Mouse (Mus musculus) cerebellum, adult 8-10 months (tissue): ENCODE measurements at regions not wholly inside any gene's neighbourhood (a gene's known extent, or its start where the extent isn't known, plus 50 kb on each side); places are given as distances from the start of the nearest gene placed in this dataset.

ENCODE experiments used
- DNase-seq: peaks from one replicate; pipeline ENCODE4 v3.0.0; 2022

DNA sequence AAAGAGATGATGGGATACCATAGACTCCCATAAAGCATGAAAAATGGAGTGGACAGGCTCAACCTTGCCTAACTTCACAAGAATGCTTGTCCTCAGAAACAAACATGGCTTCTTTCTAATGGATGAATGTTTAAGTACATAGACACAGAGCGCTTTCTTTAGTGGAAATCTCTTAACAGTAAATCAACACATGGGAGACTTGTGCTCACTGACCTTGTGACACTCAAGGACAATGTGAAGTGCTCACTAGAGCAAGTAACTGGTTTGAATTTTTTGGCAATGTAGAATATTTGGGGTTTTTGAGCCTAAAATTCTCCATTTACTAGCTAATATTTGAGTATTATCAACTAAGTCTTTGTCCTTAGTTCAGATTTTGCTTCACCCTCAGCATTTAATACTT lies 88.0 kb downstream of the Tent5c start:
- no peak for DNase-seq

DNA sequence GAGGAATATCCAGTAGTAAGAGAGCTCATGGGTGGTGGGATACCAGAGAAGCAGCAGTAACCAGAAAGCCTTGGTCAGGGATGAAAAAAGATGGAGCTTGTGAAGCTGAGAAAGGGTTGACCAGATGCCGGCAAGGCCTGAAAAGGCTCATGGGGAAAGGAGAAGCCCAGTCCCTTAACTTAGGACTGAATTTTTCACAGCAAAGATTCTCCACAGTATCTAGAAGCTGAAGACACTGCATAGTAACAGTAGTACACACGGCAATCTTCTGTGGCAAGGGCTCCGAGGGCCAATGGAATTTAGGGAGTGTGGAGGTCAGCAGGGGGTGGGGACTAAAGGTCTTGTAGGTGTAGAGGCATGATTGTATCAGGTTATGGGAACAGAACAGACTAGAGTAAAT lies 91.6 kb downstream of the Tent5c start:
- DNase-seq: no peak

DNA sequence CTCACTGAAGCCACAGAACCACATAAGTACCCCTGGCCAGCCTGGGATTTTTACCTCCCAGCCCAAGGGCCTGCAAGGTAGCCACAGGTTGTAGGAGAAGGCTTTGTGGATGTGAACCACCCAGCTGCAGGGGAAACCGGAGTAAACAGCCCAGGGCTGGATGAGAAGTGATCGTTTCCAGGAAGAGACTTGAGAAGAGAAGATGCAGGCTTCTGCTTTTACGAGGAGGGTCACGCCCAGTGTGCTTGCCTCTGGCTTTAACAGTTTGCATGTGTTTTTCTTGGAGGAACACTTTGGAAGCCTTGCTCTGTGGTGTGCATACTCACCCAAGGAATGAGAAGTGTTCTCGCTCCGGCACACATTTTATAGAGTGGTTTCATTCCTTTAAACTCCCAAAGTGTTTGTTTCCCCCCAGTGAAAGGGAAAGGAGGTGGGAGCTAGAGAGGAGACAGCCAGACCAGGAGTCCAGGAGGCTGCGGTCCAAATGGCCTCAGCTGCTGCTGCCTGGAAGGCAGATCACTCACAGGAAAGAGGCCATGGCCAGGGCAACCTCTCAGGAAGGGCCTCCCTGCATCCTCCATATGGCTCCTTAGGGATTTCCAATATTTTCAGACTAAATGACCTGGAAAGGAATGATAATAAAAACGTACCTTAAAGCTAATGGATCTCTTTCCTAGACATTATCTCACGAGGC lies 94.1 kb downstream of the Tent5c start:
- DNase-seq: no peak

DNA sequence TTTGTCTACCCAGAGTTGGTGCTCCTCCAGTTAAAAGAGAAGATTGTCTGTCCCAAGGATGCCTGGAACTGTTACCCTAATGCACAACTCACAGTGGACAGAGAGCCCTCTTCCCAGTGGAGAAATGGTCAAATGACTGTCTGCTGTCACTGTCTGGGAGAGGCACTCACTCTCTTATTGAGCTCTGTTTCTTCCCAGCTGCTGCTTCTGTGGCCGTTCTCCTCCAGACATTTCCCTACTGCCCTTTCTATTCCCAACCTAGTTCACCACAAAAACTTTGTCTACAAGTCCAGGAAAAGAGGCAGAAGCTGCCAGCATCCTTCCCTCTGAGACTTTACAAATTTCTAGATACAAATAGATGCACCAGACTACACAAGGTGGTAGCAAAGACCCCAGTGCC lies 95.2 kb downstream of the Tent5c start:
- no peak for DNase-seq

DNA sequence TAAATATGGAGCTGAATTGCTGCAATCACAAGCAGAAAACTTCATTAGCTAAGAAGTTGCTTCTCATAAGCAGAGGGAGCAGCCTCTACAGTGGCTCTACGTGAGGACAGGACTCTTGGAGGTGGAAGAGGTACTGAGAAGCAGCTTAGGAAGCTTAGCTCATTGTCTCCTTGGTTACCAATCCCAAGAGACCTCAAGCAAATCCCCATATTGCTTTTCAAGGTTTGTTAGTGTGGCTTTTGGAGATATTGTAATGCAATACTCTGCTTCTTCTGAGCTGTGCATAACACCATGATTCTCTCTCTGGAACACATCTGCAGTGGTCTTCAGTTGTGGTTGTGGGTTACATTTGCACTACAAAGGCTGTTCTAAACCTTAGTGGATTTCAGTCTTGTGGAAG lies 106.9 kb downstream of the Tent5c start:
- no peak for DNase-seq

DNA sequence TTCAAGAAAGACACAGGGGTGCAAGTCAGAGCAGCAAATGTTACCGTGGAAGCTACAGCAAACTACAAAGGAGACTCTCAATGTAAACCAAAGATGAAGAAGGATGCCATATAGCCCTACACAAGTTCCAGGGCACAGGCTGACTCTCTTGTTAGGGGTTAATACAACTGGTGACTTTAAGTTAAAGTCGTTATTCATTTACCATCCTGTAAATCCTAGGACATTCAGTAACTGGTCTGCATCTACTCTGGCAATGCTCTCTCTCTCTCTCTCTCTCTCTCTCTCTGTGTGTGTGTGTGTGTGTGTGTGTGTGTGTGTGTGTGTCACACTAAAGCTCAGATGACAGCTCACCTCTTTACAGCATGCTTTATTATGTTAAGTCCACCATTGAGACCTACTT lies 107.8 kb downstream of the Tent5c start:
- DNase-seq: no peak

DNA sequence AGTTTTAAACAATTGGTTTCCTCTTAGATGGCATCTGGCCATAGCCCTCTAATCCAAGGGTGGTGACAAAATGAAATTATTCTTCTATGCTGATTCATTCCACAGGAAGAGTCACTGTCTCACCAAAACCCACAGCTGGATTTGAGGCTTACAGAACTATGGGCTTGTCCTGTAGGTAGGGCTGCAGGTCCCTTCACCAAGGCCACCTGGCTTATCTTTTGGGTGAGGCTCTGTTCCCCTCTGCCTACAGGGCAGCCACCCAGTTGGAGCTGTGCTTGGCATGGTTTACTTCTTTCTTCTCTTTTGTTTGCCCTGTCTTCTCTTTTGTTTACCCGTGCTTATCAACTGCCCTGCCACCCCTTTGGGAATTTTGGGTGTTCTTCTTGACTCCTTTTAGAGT lies 113.0 kb downstream of the Tent5c start:
- DNase-seq: no peak

DNA sequence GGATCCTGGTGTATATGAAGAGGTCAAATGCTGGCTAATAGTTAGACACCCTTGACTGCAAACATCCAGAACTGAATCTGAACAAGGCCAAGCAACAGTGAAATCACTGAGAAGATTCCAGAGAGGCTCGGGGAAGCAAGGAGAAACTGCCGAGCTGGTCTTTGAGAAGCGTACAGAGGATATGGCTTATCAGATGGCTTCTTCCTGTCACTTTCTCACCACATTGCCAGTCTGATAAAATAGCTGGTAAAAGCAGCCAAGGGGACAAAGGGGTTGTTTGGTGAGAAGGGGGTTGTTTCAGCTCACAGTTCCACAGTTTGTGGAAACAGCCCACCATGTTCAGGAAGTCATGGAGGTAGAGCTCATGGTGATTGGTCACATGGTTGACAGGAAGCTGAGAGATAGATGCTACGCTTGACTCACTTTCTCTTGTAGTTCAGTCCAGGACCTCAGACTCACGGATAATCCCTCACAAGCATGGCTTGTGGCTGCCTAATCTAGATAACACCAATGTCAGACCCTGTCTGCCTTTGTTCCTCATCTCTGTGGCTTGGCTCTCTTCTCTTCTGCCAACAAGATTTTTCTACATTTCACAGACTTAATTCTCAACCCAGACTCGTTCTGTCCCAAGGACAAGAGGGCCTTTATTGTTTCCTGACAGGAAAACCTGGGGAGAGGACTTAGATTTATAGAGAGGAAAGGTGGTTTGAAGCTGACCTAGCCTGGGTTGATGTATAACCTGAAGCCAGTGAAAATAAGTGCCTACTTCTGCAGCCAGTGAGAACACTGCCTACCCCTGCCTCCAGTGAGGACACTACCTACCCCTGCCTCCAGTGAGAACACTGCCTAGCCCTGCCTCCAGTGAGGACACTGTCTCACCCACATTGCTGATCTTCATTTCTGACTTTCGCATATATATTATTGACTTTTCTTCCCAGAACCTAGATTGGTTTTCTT lies 122.0 kb downstream of the Tent5c start:
- no peak for DNase-seq

DNA sequence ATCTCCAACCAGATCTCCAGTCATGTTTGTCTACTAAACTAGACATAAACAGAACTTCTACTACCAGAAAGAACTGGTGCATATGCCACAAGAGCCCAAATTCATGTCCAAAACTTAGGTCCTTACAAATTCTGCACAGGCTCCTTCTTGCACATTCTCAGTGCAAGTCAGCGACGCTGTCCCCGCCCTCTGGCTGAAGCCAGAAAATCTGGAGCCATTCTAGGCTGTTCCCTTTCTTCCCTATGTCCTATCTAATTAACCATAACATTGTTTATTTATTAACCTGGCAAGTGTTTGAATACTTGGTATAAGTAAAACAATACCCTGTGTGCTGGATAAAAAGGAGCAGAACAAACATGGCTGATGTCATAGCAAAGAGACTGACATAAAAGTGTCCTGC lies 122.7 kb downstream of the Tent5c start:
- DNase-seq: no peak

DNA sequence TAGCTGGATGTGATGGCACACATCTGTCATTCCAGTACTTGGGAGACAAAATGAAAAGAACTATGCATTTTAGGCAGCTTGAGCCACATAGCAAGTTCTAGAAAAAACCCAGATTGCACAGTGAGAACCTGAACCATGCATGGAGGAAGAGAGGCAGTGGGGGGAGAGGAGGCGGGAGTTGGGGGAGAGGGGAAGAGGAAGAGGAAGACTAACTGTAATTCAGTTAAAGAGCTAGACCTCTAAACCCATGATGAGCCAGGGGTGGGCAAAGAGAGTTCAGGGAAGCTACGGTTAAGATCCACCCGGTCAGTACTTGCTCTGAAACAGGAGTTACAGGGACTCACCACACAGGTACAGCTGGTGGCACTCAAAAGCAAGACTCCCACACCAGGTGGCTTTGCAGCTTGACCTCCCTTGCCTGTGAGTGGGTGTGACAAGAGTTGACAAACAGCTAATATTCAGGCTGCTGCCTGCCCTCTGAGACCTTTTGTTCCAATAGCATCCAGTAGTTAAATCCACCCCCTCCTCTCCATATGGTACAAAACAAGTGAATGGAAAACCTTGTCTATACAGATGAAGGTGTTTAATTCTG lies 123.7 kb downstream of the Tent5c start:
- DNase-seq: no peak

DNA sequence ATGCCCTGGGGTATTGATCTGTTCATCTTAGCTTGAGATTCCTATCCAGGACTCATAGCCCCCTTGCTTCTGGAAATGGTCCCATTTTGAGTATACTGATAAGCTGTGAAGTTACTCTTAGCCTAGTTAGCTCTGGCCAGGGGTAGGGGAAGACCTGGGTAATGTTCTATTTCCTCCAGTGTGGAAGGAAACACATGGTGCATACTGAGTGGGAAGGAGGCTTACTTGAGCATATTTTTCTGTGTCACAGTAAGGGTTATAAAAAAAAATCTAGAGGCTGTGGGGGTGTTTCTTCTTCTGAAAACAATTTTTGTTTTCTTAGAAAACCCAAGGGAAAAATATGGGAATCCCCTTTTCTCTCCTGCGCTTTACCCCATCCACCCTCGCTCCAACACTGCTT lies 124.4 kb downstream of the Tent5c start:
- DNase-seq: no peak

DNA sequence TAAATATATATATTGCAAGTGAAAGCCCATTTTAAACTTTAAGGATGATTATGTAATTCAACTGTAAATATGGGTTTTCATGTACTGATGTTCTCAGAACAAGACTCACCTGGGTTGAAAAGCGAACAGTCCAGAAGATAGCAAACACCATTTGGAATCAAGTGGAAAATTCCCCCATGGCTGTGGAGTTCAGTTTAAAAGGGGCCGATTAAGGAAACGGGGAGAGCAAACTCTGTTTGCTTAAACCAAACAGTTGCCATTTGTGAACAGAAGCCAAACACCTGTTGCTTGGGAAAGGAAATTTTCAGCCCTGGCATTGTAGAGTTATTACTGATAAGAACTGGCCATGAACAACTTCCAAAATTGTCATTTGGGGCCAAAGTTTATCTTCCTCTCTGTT lies 126.1 kb downstream of the Tent5c start:
- DNase-seq: no peak

DNA sequence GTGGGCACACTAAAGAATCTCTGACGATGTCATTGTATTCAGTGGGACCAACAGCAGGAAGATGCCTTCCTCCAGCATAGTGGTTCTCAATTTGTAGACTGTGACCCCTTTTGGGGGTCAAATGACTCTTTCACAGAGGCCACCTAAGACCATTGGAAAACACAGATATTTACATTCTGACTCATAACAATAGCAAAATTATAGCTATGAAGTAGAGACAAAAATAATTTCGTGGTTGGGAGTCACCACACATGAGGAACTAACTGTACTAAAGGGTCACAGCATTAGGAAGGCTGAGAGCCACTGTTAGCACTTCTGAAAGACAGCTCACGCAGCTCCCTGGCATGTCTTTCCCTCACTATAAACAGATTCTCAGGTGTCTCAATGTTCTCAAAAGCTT lies 129.1 kb downstream of the Tent5c start:
- no peak for DNase-seq

DNA sequence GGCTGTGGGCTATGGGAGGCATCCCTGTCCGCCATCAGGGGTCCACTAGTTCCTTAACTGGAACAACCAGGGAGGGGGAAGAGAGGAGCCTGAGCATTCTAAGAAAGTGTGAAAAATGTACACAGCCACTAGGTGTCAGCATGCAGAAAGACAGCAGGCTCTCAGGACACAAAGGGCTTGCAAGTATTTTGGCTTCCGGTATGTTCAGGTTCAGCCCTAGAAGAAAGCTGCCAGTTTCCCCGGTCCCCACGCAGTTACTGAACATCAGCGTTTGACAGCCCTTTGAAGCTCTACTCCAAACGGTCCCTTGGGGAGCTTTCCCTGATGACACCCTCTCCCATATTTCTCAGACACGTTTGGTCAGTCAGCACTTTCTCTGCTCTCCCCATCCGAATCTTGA lies 130.1 kb downstream of the Tent5c start:
- peak; percentile 5 for DNase-seq

DNA sequence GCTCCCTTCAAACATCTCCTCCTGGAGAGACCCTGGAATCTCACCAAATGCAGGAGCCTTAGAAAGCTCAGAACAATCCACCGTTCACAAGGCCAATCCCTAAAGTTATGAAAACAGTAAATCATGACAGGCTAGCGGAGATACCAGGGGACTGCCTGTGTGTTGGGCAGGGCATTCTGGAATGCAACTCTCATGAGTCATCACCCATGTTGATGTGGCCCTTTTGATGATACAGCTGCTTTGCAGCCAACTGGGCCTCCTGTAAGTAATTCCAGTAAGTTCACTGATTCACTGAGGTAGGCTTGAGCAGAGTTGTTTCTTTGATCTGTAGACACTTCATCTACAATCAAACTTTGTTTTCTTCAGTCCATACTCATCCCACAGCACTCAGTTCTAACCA lies 155.6 kb downstream of the Tent5c start:
- no peak for DNase-seq

DNA sequence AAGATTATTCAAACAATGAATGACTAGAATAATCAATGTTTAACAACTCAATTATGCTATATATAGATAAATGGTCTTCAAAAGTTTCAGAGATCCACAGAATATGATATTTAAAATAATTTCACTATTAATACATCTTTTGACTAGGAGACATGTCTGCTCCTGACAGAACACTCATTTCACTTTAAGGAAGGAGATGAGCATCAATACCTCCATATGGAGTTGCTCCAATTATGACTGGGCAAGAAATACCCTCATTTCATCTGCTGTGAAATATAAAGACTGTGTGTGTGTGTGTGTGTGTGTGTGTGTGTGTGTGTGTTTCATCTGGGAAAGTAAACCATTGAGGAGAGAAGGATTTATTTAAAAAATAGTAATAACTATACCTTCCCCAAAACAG lies 156.2 kb upstream of the Wdr3 start:
- no peak for DNase-seq

DNA sequence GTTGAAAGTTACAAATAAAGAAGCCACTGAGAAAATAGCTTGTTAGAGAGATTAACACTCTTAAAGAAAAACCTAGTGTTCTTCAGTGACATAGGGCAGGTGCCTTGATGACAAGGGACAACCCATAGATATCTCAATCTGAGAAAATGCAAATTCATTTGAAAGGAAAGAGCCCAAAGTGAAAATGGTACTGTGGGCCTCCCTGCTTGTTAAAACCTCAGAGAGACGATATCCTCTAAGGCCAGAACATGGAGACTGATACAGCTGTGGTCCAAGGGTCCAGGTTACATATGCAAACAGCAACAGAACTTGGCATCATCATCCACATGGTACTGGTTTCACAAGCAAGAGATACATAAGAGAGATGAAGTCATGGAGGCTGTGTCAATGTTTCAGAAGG lies 125.6 kb upstream of the Wdr3 start:
- DNase-seq: no peak

DNA sequence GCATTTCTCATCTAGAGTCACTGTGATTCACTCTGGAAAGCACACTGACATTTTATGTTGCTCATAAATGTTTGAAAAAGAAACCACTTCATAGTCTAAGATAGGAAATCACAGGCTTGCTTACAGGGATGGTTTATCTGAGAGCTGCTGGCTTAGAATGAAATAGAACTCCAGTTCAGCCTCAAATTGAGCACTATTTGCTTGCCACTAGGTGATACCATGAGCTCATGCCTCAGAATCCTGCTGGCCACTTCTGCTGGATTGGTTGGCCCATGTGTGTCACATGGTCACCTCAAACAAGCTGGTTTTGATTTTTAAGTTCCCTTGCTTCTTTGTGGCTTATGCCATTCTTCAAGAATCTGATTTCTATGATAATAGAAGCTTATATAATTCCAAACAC lies 104.8 kb upstream of the Wdr3 start:
- no peak for DNase-seq

DNA sequence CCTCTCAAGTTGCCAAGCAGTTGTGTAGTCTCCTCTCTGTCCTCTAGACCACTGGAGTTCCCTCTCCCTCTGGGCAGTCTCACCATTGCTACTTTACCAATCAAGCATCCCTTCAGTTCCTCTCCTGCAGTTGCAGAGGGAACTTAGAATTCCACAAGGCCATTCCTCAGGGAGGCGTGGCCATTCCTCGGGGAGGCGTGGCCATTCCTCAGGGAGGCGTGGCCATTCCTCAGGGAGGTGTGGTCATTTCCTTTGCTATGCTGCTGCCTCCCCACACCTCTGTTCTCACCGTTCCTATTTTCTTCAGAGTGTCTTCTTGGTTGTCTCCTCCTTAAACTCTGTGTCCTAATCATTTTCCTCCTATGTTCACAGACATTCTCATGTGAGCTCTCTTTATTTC lies 102.8 kb upstream of the Wdr3 start:
- no peak for DNase-seq
